Mouse (Mus musculus): ENCODE results near the gene Mall. TPM values are rescaled to one million over a fixed set of nuclear protein-coding genes. Genes with fewer than 3 reads are reported as not detected.

The Mall gene
- total and polyA plus RNA-seq, 3 experiments = 0.11 TPM; not detected in 2

- TF ChIP-seq UBTF (IDR thresholded peaks at IDR 0.05; ENCODE audit: low read depth, low read length) = no peak
- no peak for DNase-seq (ENCODE audit: extremely low read depth)
- dilution Hi-C loops (cut with MboI; ENCODE audit: extremely low pct_ligation_motif_present, extremely low pct_unique_long_range_greater_than_20kb, low sequenced_read_pairs) = no loop called here
- no peak overlapping the region for H3K27ac ChIP-seq (ENCODE audit: insufficient read depth, low read depth)
- peaks cover 3 to 7% of the 10 kb centered on the region in 2 experiments for H3K36me3 ChIP-seq (replicated peaks in 1 of 2; ENCODE audit: control insufficient read depth in 1 of 2, insufficient read depth in 1 of 2, low read length in 1 of 2)
- no peak overlapping the region for H3K4me2 ChIP-seq (ENCODE audit: insufficient read depth, low read depth, poor library complexity, severe bottlenecking)
- no peak overlapping the region for H3K9ac ChIP-seq (ENCODE audit: insufficient read depth, low read depth)
- H3K4me1 ChIP-seq (ENCODE audit: control insufficient read depth in 1 of 2, insufficient read depth in 2 of 2) = no peaks in the 10 kb centered on the region
- no peaks in the 10 kb centered on the region for H3K79me2 ChIP-seq (replicated peaks; ENCODE audit: control insufficient read depth, extremely low read depth, insufficient read depth, poor library complexity, severe bottlenecking)
- no peaks in the 10 kb centered on the region for H3K27me3 ChIP-seq (replicated peaks)
- H3K9me3 ChIP-seq (replicated peaks; ENCODE audit: low read length) = no peaks in the 10 kb centered on the region
- no peak overlapping the region for H3K4me3 ChIP-seq (replicated peaks in 1 of 3; ENCODE audit: low read depth in 2 of 3, low read length in 2 of 3, poor library complexity in 1 of 3)
- in situ Hi-C loops (cut with MboI; ENCODE audit: low pct_ligation_motif_present, low pct_unique_long_range_greater_than_20kb, low sequenced_read_pairs) = no loop called here
Observed at GRCm38 (mm10) chr2:127774578-127774941, 44.8 kb upstream of the Mall start.

GRCm38 (mm10) chr2:127773938-127774577 is 44.3 kb upstream of the Mall start:
- no peak overlapping the region for H3K9ac ChIP-seq (ENCODE audit: insufficient read depth, low read depth)
- in situ Hi-C loops (cut with MboI; ENCODE audit: low pct_ligation_motif_present, low pct_unique_long_range_greater_than_20kb, low sequenced_read_pairs) (no loop called here), dilution Hi-C loops (cut with MboI; ENCODE audit: extremely low pct_ligation_motif_present, extremely low pct_unique_long_range_greater_than_20kb, low sequenced_read_pairs) (no loop called here)
- H3K4me3 ChIP-seq (replicated peaks in 1 of 3; ENCODE audit: low read depth in 2 of 3, low read length in 2 of 3, poor library complexity in 1 of 3) = no peak overlapping the region
- no peaks in the 10 kb centered on the region for H3K27me3 ChIP-seq (replicated peaks)
- DNase-seq (ENCODE audit: extremely low read depth) = no peak
- TF ChIP-seq HCFC1 (IDR thresholded peaks at IDR 0.05; ENCODE audit: low read depth, low read length) (no peak), ZNF384 (IDR thresholded peaks at IDR 0.05; ENCODE audit: low read depth, low read length) (no peak), MAFK (IDR thresholded peaks at IDR 0.05; ENCODE audit: insufficient replicate concordance, low read length) (no peak), CHD1 (IDR thresholded peaks at IDR 0.05; ENCODE audit: low read depth, low read length) (no peak), RCOR1 (conservative IDR thresholded peaks at IDR 0.05; ENCODE audit: low read depth, low read length) (no peak)
- H3K9me3 ChIP-seq (replicated peaks; ENCODE audit: low read length) = no peaks in the 10 kb centered on the region
- H3K4me2 ChIP-seq (ENCODE audit: insufficient read depth, low read depth, poor library complexity, severe bottlenecking) = no peak overlapping the region
- no peaks in the 10 kb centered on the region for H3K4me1 ChIP-seq (ENCODE audit: control insufficient read depth in 1 of 2, insufficient read depth in 2 of 2)
- peaks cover 3 to 7% of the 10 kb centered on the region in 2 experiments for H3K36me3 ChIP-seq (replicated peaks in 1 of 2; ENCODE audit: control insufficient read depth in 1 of 2, insufficient read depth in 1 of 2, low read length in 1 of 2)
- no peak overlapping the region for H3K27ac ChIP-seq (ENCODE audit: insufficient read depth, low read depth)
- no peaks in the 10 kb centered on the region for H3K79me2 ChIP-seq (replicated peaks; ENCODE audit: control insufficient read depth, extremely low read depth, insufficient read depth, poor library complexity, severe bottlenecking)

GRCm38 (mm10) chr2:127761587-127761986 is 31.9 kb upstream of the Mall start:
- in situ Hi-C loops (cut with MboI; ENCODE audit: low pct_ligation_motif_present, low pct_unique_long_range_greater_than_20kb, low sequenced_read_pairs) = no loop called here
- H3K36me3 ChIP-seq (replicated peaks in 1 of 2; ENCODE audit: control insufficient read depth in 1 of 2, insufficient read depth in 1 of 2, low read length in 1 of 2) = peaks cover 0 to 6% of the 10 kb centered on the region in 2 experiments

More at GRCm38 (mm10) chr2:127761587-127761986, 31.9 kb upstream of the Mall start:
- Histone ChIP-seq H3K27ac (ENCODE audit: insufficient read depth, low read depth) (no peak overlapping the region), H3K9me3 (replicated peaks; ENCODE audit: low read length) (no peaks in the 10 kb centered on the region), H3K4me3 (replicated peaks in 1 of 3; ENCODE audit: low read depth in 2 of 3, low read length in 2 of 3, poor library complexity in 1 of 3) (no peak overlapping the region), H3K27me3 (replicated peaks) (no peaks in the 10 kb centered on the region), H3K79me2 (replicated peaks; ENCODE audit: control insufficient read depth, extremely low read depth, insufficient read depth, poor library complexity, severe bottlenecking) (no peaks in the 10 kb centered on the region), H3K4me1 (ENCODE audit: control insufficient read depth in 1 of 2, insufficient read depth in 2 of 2) (peaks cover 0 to 6% of the 10 kb centered on the region in 2 experiments; a peak in 1 of 4 replicates), H3K4me2 (ENCODE audit: insufficient read depth, low read depth, poor library complexity, severe bottlenecking) (no peak overlapping the region), H3K9ac (ENCODE audit: insufficient read depth, low read depth) (no peak overlapping the region)
- no peak for DNase-seq (ENCODE audit: extremely low read depth)
- dilution Hi-C loops (cut with MboI; ENCODE audit: extremely low pct_ligation_motif_present, extremely low pct_unique_long_range_greater_than_20kb, low sequenced_read_pairs) = no loop called here
- TF ChIP-seq JUN (IDR thresholded peaks at IDR 0.05; ENCODE audit: insufficient read depth, low read depth, low read length) (no peak), IRF4 (IDR thresholded peaks at IDR 0.05; ENCODE audit: low read depth, low read length) (no peak), USF2 (conservative IDR thresholded peaks at IDR 0.05; ENCODE audit: low read depth, low read length) (no peak), JUND (conservative IDR thresholded peaks at IDR 0.05; ENCODE audit: low read depth, low read length) (no peak), USF1 (IDR thresholded peaks at IDR 0.05; ENCODE audit: low read depth, low read length) (no peak), POLR2AphosphoS2 (IDR thresholded peaks at IDR 0.05; ENCODE audit: low read depth, low read length) (no peak), RCOR1 (conservative IDR thresholded peaks at IDR 0.05; ENCODE audit: low read depth, low read length) (no peak), CHD2 (IDR thresholded peaks at IDR 0.05; ENCODE audit: low read length) (no peak), GABPA (IDR thresholded peaks at IDR 0.05; ENCODE audit: insufficient replicate concordance, low read depth, low read length) (no peak), ZKSCAN1 (IDR thresholded peaks at IDR 0.05; ENCODE audit: borderline replicate concordance, low read depth, low read length) (no peak), UBTF (IDR thresholded peaks at IDR 0.05; ENCODE audit: low read depth, low read length) (no peak)
